Mouse (Mus musculus) limb, embryonic 15.5 days (tissue): Measurements from ENCODE around the gene Akap10. TPM values are rescaled to one million over a fixed set of nuclear protein-coding genes. Genes with fewer than 3 reads are reported as not detected.

Source experiments
- ATAC-seq: fragments of 200-750 bp; cut with Nextera tagmentation; 2 replicates; pipeline ENCODE4 v1.8.0; 2017; ENCODE audit warnings: low read depth, moderate TSS enrichment; ENCODE audit not compliant: insufficient number of reproducible peaks, low FRiP score, low TSS enrichment
- H3K27ac ChIP-seq: fragments of 300-500 bp; sonication (generic); 2 replicates; pipeline ENCODE4 v1.5.1; 2015; ENCODE audit warnings: moderate library complexity, mild to moderate bottlenecking, inconsistent platforms
- H3K27me3 ChIP-seq: fragments of 300-500 bp; sonication (generic); 2 replicates; pipeline ENCODE4 v1.6.1; 2015; ENCODE audit warnings: inconsistent platforms
- H3K36me3 ChIP-seq: fragments of 300-500 bp; sonication (generic); 2 replicates; pipeline ENCODE4 v1.6.1; 2015; ENCODE audit warnings: inconsistent platforms
- H3K4me1 ChIP-seq: fragments of 300-500 bp; sonication (generic); 2 replicates; pipeline ENCODE4 v1.6.1; 2015; ENCODE audit warnings: inconsistent platforms
- H3K4me2 ChIP-seq: fragments of 300-500 bp; sonication (generic); 2 replicates; pipeline ENCODE4 v1.6.1; 2015; ENCODE audit warnings: mild to moderate bottlenecking, inconsistent platforms
- H3K4me3 ChIP-seq: fragments of 300-500 bp; sonication (generic); 2 replicates; pipeline ENCODE4 v1.5.1; 2015; ENCODE audit warnings: mild to moderate bottlenecking, inconsistent platforms
- H3K9ac ChIP-seq: fragments of 300-500 bp; sonication (generic); 2 replicates; pipeline ENCODE4 v1.6.1; 2015; ENCODE audit warnings: inconsistent platforms
- H3K9me3 ChIP-seq: fragments of 300-500 bp; sonication (generic); 2 replicates; pipeline ENCODE4 v1.6.1; 2016; ENCODE audit warnings: inconsistent platforms
- whole genome bisulfite sequencing: fragments of 180-500 bp; shearing (Covaris S2); methylation state at CpG from one replicate; pipeline ENCODE4 v1.1.7; 2015; 5-methylcytosine and 5-hydroxymethylcytosine counted together
- polyA plus RNA-seq: library from polyadenylated mRNA; unstranded; fragments of >200 nt; fragmentation: Nextera tagmentation; extraction: Ambion mirVana; gene quantifications from 2 replicates; pipeline ENCODE4 v1.2.1, GENCODE M21; 2015

Akap10 gene
- polyA plus RNA-seq, 1 experiment from 2014 or later = 14.7 TPM

DNA sequence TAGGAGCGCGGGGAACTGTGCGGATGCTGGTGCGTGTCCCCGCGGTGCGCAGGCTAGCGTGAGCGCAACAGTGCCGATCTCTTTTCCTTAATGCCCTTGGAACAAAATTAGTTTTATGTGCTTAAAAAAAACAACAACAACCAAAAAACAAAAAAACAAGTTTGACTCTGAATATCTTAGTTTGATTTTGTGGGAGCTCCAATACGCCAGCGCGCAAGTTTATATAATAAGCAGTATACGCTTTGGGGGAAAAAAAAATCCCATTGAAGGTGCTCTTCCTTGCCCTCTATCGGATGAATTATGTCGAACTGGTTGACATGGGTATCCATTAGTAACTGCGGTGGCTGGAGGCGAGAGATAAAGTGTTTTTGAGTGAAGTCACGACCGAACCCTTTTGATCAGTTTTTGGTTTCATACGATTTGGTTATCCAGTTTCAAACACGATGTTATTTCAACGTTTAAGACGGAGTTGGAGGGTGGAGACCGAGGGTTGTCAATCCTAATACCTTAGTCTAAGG is 27.3 kb upstream of the Akap10 start:
- peaks cover 8% of the 10 kb centered on the region for H3K4me1 ChIP-seq
- peak overlapping the region; percentile 58 for H3K4me3 ChIP-seq
- no peaks in the 10 kb centered on the region for H3K9me3 ChIP-seq
- H3K27ac ChIP-seq = no peak overlapping the region
- no peak for ATAC-seq
- 4% methylated on average over 25 of the region's 25 CpGs for WGBS
- peak overlapping the region; percentile 100 for H3K4me2 ChIP-seq
- H3K36me3 ChIP-seq = no peaks in the 10 kb centered on the region
- peaks cover 26% of the 10 kb centered on the region for H3K27me3 ChIP-seq
- 0 out of 2 replicates have a peak overlapping the region, but pooled peaks have one; percentile 31 for H3K9ac ChIP-seq

DNA sequence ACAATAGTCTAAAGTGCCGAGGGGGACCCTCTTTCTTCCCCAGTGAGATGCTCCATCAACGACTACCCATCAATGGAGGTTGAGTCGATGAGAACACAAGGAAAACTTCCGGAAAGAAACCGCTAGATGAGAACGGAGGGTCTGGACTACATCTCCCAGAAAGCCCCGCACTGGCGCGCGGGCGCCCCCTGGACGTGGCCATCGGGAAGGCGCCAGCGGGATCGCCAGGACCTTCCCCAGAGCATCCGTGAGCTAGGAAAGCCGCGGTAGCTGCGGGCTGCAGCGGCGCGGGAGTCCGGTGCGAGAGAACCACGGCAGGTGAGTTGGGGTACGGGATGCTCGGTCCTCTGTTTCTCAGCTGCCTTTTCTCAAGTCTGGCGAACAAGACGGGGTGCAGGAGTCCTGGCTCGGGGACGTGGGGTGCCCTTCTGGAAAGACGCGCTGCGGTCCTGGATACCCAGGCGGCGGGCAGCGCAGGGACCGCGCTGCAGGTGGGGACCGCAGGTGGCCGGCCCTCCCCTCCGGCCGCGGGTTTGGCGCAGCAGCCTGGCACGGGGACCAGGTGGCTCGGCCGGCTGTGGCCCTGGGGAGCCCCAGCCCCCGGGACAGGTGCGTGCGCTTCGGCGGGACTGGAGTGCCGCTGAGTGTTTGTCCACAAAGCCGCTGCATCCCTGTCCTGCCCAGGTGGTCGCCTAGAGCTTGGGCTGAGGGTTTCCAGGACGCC is 26.7 kb upstream of the Akap10 start, which contains the start of gene Specc1:
Gene Specc1 (plus strand): TSS at position 192 of the 724 bp plus-strand sequence.
- Histone ChIP-seq H3K9me3 (no peaks in the 10 kb centered on the region), H3K27me3 (peaks cover 26% of the 10 kb centered on the region), H3K9ac (0 out of 2 replicates have a peak within 1 kb of the TSS, but pooled peaks have one; percentile 31), H3K4me1 (peaks cover 8% of the 10 kb centered on the region), H3K4me2 (peak within 1 kb of the TSS; percentile 100), H3K27ac (no peak within 1 kb of the TSS), H3K36me3 (no peaks in the 10 kb centered on the region), H3K4me3 (peak within 1 kb of the TSS; percentile 58)
- 0% methylated on average over 57 of the region's 58 CpGs for WGBS
- peak; percentile 74; the same call in 1 of the 2 replicates for ATAC-seq

DNA sequence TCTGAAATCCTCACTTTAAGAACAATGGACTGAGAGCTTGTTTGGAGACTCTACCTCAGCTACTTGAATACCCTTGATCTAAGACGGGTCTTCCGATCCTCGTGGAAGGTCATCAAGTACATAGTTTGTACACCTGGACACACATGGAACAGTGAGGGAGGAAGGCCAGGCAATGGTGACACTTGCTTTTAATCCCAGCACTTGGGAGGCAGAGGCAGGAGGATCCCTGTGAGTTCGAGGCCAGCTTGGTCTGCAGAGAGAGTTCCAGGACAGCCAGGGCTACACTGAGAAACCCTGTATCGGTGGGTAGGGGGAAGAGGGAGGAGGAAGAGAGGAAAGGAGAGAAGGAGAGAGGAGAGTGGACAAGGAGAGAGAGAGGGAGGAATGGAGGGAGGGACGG is 25.9 kb upstream of the Akap10 start:
- H3K36me3 ChIP-seq = no peaks in the 10 kb centered on the region
- WGBS = 85% methylated on average over 6 of the region's 6 CpGs
- peak overlapping the region; percentile 100; the same call in 1 of the 2 replicates for H3K4me2 ChIP-seq
- peaks cover 8% of the 10 kb centered on the region for H3K4me1 ChIP-seq
- ATAC-seq = no peak
- H3K27me3 ChIP-seq = peaks cover 26% of the 10 kb centered on the region
- H3K27ac ChIP-seq = no peak overlapping the region
- H3K9me3 ChIP-seq = no peaks in the 10 kb centered on the region
- no peak overlapping the region for H3K4me3 ChIP-seq
- no peak overlapping the region for H3K9ac ChIP-seq

DNA sequence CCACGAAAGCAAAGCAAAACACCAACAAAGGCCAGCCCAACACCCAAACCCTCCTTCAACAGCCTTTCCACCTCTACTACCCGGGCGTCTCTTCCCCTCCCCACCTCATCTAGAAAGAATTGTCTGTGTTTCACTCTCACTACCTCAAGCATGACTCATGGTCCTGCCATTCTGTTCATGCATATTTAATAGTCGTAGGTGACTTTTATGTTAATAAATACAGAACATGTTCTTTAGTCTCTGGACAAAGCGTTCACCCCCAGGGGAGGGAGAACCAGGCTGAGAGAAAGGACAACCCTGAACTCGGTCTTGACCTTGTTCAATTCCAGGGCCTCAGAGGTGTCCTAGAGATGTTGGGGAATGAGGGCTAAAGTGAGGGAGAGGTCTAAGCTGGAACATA is 25.1 kb upstream of the Akap10 start:
- no peak overlapping the region for H3K4me3 ChIP-seq
- no peak for ATAC-seq
- no peak overlapping the region for H3K9ac ChIP-seq
- H3K27me3 ChIP-seq = peaks cover 26% of the 10 kb centered on the region
- H3K4me2 ChIP-seq = no peak overlapping the region
- 77% methylated on average over 6 of the region's 6 CpGs for WGBS
- H3K9me3 ChIP-seq = no peaks in the 10 kb centered on the region
- H3K27ac ChIP-seq = no peak overlapping the region
- no peaks in the 10 kb centered on the region for H3K36me3 ChIP-seq
- H3K4me1 ChIP-seq = peaks cover 8% of the 10 kb centered on the region

DNA sequence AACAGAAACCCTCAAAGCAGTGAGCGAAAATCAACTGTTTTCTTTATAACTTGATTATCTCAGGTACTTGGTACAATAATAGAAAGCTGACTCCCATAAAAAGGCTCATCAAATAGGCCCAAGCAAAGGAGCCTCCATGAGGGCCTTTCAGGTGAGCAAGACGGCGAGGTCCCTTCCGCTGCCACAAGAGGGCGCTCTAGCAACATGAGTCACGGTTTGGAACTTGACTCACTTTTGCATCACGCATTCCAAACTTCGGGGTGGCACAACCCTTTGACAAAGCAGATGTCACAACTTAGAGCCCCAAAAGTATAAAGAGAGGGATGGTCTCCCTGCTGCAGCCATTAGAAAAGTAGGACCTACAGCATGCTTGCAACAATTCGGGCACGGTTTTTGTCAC is 20.6 kb upstream of the Akap10 start:
- WGBS = 19% methylated on average over 10 of the region's 10 CpGs
- no peak overlapping the region for H3K4me2 ChIP-seq

DNA sequence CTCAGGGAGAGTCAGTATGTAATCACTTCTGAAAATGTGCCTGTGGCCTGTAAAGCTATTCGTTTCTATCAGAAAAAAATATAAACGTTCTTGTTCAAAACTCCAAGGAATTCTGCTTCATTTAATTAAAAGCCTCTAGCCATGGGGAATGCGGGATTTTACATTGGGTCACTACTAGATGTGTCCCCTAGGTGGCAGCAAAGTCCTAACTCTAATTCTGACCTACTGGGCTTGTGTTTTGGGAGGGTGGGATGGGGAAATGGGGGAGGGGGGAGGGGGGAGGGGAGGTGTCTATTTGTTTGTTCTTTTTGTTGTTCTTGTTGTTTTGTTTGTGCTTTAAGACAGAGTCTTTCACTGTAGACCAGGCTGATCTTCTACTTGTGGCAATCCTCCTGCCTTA is 19.3 kb upstream of the Akap10 start:
- Histone ChIP-seq H3K4me2 (no peak overlapping the region), H3K36me3 (no peaks in the 10 kb centered on the region), H3K4me3 (no peak overlapping the region), H3K9ac (no peak overlapping the region), H3K4me1 (no peaks in the 10 kb centered on the region), H3K9me3 (no peaks in the 10 kb centered on the region), H3K27ac (no peak overlapping the region), H3K27me3 (no peaks in the 10 kb centered on the region)
- ATAC-seq = no peak
- whole genome bisulfite sequencing = 3% methylated on average over 3 of the region's 3 CpGs

More for the DNA sequence above, 20.6 kb upstream of the Akap10 start:
- ATAC-seq = no peak
- H3K27ac ChIP-seq = no peak overlapping the region
- H3K4me1 ChIP-seq = no peaks in the 10 kb centered on the region
- no peaks in the 10 kb centered on the region for H3K9me3 ChIP-seq
- H3K36me3 ChIP-seq = no peaks in the 10 kb centered on the region
- no peak overlapping the region for H3K9ac ChIP-seq
- no peak overlapping the region for H3K4me3 ChIP-seq
- no peaks in the 10 kb centered on the region for H3K27me3 ChIP-seq

DNA sequence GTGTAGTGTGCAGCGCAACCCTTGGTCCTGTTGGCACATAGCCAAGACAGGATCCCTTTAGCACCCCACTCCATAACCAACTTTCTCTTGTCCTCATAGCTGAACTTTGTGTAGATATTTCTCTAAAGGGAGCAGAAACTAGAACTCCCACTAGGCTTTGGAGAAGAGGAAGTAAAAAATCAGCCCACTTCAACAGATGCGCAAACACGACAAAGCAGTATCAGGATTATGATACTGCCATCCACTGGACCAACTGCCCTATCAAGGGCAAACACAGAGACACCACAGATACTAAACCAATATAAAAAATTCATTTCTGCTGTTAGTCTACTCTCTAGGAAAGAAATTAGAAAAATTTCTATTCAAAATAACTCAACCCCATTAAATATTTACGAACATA is 16.6 kb upstream of the Akap10 start:
- 95% methylated on average over 4 of the region's 4 CpGs for WGBS
- no peak overlapping the region for H3K27ac ChIP-seq
- H3K4me1 ChIP-seq = no peaks in the 10 kb centered on the region
- no peak for ATAC-seq
- H3K4me2 ChIP-seq = no peak overlapping the region
- no peaks in the 10 kb centered on the region for H3K27me3 ChIP-seq
- no peak overlapping the region for H3K9ac ChIP-seq
- no peaks in the 10 kb centered on the region for H3K36me3 ChIP-seq
- H3K9me3 ChIP-seq = no peaks in the 10 kb centered on the region
- H3K4me3 ChIP-seq = no peak overlapping the region

DNA sequence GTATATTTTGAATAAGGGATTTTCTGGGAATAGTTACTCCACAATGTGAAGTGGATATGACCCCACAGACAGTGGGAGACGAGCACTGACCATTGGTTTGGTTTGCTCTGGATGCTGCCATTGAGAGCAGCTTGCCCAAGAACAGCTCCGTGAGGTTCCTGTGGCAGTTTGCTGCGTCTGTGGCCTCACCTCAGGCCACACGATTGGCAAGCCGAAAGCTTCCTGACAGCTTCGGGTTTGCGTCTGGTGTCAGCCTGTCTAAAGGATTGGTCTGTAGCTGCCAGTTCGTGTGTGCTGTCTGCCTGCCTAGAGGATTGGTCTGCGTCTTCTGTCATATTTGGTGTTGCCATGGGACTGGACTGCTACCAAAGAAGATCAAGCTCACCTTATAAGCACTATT is 14.4 kb upstream of the Akap10 start:
- Histone ChIP-seq H3K9ac (no peak overlapping the region), H3K4me1 (no peaks in the 10 kb centered on the region), H3K36me3 (no peaks in the 10 kb centered on the region), H3K4me2 (no peak overlapping the region), H3K27ac (no peak overlapping the region), H3K4me3 (no peak overlapping the region), H3K27me3 (no peaks in the 10 kb centered on the region), H3K9me3 (no peaks in the 10 kb centered on the region)
- WGBS = 84% methylated on average over 9 of the region's 9 CpGs
- no peak for ATAC-seq

DNA sequence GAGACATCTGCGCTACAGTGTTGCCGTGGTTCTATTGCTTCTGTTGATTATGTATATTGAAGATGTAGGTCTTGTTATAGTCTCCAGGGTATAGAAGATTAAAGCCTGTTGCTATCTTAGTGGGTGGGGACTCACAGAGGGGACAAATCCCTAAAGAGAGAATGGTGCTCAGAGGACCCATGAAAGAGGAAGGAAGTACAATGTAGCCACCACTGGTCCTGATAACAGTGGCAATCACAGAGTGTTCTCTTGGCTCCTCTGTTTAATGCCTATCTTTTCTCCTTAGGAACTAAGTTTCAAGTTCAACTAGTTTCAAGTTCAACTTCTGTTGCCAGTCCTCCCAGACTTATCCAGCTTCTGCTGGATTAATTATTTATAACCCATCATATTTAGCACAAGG is 12.9 kb upstream of the Akap10 start:
- WGBS = 82% methylated on average over 2 of the region's 2 CpGs
- Histone ChIP-seq H3K4me2 (no peak overlapping the region), H3K4me3 (no peak overlapping the region), H3K9ac (no peak overlapping the region), H3K9me3 (no peaks in the 10 kb centered on the region), H3K36me3 (no peaks in the 10 kb centered on the region), H3K27me3 (no peaks in the 10 kb centered on the region), H3K27ac (no peak overlapping the region), H3K4me1 (no peaks in the 10 kb centered on the region)
- no peak for ATAC-seq

DNA sequence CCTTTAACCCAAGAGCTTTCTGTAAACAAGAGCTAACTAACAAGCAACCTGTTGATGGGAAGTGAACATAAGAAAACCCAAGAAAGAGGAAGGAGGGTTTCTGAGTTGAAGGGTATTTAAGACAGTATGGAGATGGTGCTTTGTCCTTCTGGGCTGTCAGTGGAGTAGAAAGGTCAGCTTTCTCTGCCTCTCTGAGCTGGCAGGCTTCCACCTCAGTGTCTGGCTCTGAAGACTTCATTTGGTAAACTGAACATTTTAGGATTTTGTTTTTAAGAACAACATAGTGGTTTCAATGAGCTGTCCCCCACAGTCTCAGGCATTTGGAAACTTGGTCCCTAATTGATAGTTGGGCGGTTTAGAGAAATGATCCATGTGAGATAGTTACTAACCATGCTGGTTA is 7.7 kb upstream of the Akap10 start:
- H3K9me3 ChIP-seq = no peaks in the 10 kb centered on the region
- H3K36me3 ChIP-seq = no peaks in the 10 kb centered on the region
- no peaks in the 10 kb centered on the region for H3K27me3 ChIP-seq
- no peak for ATAC-seq
- H3K27ac ChIP-seq = no peak overlapping the region
- no peak overlapping the region for H3K4me3 ChIP-seq
- no peak overlapping the region for H3K9ac ChIP-seq
- no peaks in the 10 kb centered on the region for H3K4me1 ChIP-seq
- H3K4me2 ChIP-seq = no peak overlapping the region
- WGBS = 86% methylated on average over 1 of the region's 1 CpGs

DNA sequence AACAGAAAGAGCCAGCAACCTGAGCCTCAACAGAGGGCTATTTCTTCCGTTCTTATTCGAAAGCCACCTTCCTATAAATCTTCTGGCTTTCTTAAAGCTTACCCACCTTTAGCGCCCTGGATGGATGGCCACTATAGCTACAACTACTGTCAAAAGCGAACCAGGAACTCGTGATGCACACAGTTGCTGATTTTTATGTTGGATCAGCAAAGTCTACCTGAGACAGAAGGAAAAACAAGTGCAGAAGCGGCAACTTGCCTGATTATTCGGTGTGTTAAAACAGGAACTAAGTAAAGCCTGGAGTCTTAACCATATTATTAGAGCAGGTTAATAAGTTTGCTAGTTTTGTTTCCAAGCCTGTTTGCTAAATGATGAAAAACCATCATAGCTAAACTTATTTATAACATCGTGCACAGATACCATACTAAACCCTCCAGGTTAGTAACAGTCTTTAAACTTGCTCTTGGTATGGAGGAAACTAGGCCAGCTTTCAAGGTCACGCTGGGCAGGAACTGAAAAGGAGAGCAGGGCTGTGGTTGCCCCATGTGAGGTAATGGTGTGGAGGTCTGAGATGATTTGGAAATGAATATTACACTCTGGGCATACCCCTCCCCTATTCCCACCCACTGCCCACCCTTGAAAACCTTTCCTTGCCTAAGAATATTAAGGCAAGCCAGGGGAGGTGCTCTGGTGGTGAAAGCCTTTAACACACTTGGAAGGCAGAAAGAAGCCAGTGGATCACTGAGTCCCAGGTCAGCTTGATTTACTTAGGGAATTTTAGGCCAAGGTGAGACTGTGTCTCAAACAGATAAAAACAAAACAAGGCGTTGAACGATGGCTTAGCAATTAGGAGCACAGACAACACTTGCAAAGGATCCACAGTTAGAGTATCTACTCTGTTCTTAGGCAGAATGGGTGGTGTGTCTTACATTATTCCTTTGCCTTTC is 861 bp upstream of the Akap10 start:
- no peak for ATAC-seq
- Histone ChIP-seq H3K27me3 (no peaks in the 10 kb centered on the region), H3K36me3 (no peaks in the 10 kb centered on the region), H3K4me1 (peaks cover 13% of the 10 kb centered on the region), H3K9ac (peak overlapping the region; percentile 51), H3K27ac (peak overlapping the region; percentile 92), H3K9me3 (no peaks in the 10 kb centered on the region), H3K4me2 (peak overlapping the region; percentile 58), H3K4me3 (peak overlapping the region; percentile 88)
- 18% methylated on average over 11 of the region's 11 CpGs for WGBS
